Mouse (Mus musculus): ENCODE results near the gene Cux1. TPM values are rescaled to one million over a fixed set of nuclear protein-coding genes. Genes with fewer than 3 reads are reported as not detected.
A peak's percentile ranks its signal among the peaks of the same experiment; 100 is the strongest.

Gene Cux1
- polyA plus RNA-seq, 1 experiment from 2014 or later = 64.9 TPM

GRCm38 (mm10) chr5:136417891-136418290, 149.4 kb downstream of the Cux1 start:
- 92% methylated on average over 4 of the region's 4 CpGs for WGBS
- DNase-seq (ENCODE audit: low spot score) (no peak), ATAC-seq (replicated peaks; ENCODE audit: insufficient number of reproducible peaks, low FRiP score, low TSS enrichment, low read depth) (no peak)
- Histone ChIP-seq H3K27ac (replicated peaks; ENCODE audit: low read depth, low read length) (no peak overlapping the region), H3K4me2 (ENCODE audit: low read depth, low read length) (no peak overlapping the region), H3K9ac (replicated peaks; ENCODE audit: low read length) (no peak overlapping the region), H3K27me3 (ENCODE audit: control insufficient read depth, insufficient read depth, low read length) (no peaks in the 10 kb centered on the region), H3K9me3 (replicated peaks; ENCODE audit: control insufficient read depth, low read length) (no peaks in the 10 kb centered on the region), H3K36me3 (replicated peaks; ENCODE audit: control insufficient read depth, insufficient read depth, low read depth, low read length) (no peaks in the 10 kb centered on the region), H3K4me1 (ENCODE audit: control insufficient read depth, insufficient read depth, low read length) (no peaks in the 10 kb centered on the region), H3K4me3 (ENCODE audit: low read depth, low read length) (no peak overlapping the region)

- ATAC-seq (replicated peaks; ENCODE audit: insufficient number of reproducible peaks, low FRiP score, low TSS enrichment, low read depth) (no peak), DNase-seq (ENCODE audit: low spot score) (no peak)
- no peaks in the 10 kb centered on the region for H3K4me1 ChIP-seq (ENCODE audit: control insufficient read depth, insufficient read depth, low read length)
- no peak overlapping the region for H3K4me2 ChIP-seq (ENCODE audit: low read depth, low read length)
- no peaks in the 10 kb centered on the region for H3K9me3 ChIP-seq (replicated peaks; ENCODE audit: control insufficient read depth, low read length)
- no peaks in the 10 kb centered on the region for H3K27me3 ChIP-seq (ENCODE audit: control insufficient read depth, insufficient read depth, low read length)
- WGBS = 62% methylated on average over 2 of the region's 2 CpGs
- no peak overlapping the region for H3K27ac ChIP-seq (replicated peaks; ENCODE audit: low read depth, low read length)
- no peak overlapping the region for H3K4me3 ChIP-seq (ENCODE audit: low read depth, low read length)
- no peak overlapping the region for H3K9ac ChIP-seq (replicated peaks; ENCODE audit: low read length)
- no peaks in the 10 kb centered on the region for H3K36me3 ChIP-seq (replicated peaks; ENCODE audit: control insufficient read depth, insufficient read depth, low read depth, low read length)
Measured at GRCm38 (mm10) chr5:136414479-136414878, 152.8 kb downstream of the Cux1 start.

- WGBS = 43% methylated on average over 7 of the region's 7 CpGs
- ATAC-seq (replicated peaks; ENCODE audit: insufficient number of reproducible peaks, low FRiP score, low TSS enrichment, low read depth) (no peak), DNase-seq (ENCODE audit: low spot score) (no peak)
- no peak overlapping the region for H3K27ac ChIP-seq (replicated peaks; ENCODE audit: low read depth, low read length)
- H3K4me2 ChIP-seq (ENCODE audit: low read depth, low read length) = no peak overlapping the region
- H3K4me3 ChIP-seq (ENCODE audit: low read depth, low read length) = no peak overlapping the region
- H3K9me3 ChIP-seq (replicated peaks; ENCODE audit: control insufficient read depth, low read length) = no peaks in the 10 kb centered on the region
- no peaks in the 10 kb centered on the region; the same call in 1 of the 2 replicates for H3K36me3 ChIP-seq (replicated peaks; ENCODE audit: control insufficient read depth, insufficient read depth, low read depth, low read length)
- no peaks in the 10 kb centered on the region; the same call in 1 of the 2 replicates for H3K27me3 ChIP-seq (ENCODE audit: control insufficient read depth, insufficient read depth, low read length)
- H3K9ac ChIP-seq (replicated peaks; ENCODE audit: low read length) = no peak overlapping the region
- no peaks in the 10 kb centered on the region for H3K4me1 ChIP-seq (ENCODE audit: control insufficient read depth, insufficient read depth, low read length)
Measured at GRCm38 (mm10) chr5:136410681-136411181, 156.6 kb downstream of the Cux1 start.

- Histone ChIP-seq H3K4me3 (ENCODE audit: low read depth, low read length) (no peak overlapping the region), H3K27me3 (ENCODE audit: control insufficient read depth, insufficient read depth, low read length) (no peaks in the 10 kb centered on the region; the same call in 1 of the 2 replicates), H3K9ac (replicated peaks; ENCODE audit: low read length) (no peak overlapping the region), H3K27ac (replicated peaks; ENCODE audit: low read depth, low read length) (no peak overlapping the region), H3K4me2 (ENCODE audit: low read depth, low read length) (no peak overlapping the region), H3K36me3 (replicated peaks; ENCODE audit: control insufficient read depth, insufficient read depth, low read depth, low read length) (no peaks in the 10 kb centered on the region; the same call in 1 of the 2 replicates), H3K4me1 (ENCODE audit: control insufficient read depth, insufficient read depth, low read length) (peaks cover 3% of the 10 kb centered on the region; the same call in 1 of the 2 replicates), H3K9me3 (replicated peaks; ENCODE audit: control insufficient read depth, low read length) (no peaks in the 10 kb centered on the region)
- ATAC-seq (replicated peaks; ENCODE audit: insufficient number of reproducible peaks, low FRiP score, low TSS enrichment, low read depth) = no peak
- DNase-seq (ENCODE audit: low spot score) = no peak
Measured at GRCm38 (mm10) chr5:136406357-136406756, 160.9 kb downstream of the Cux1 start.

GRCm38 (mm10) chr5:136403565-136403961, 163.7 kb downstream of the Cux1 start:
- DNase-seq (ENCODE audit: low spot score) = peak; percentile 91
- Histone ChIP-seq H3K9me3 (replicated peaks; ENCODE audit: control insufficient read depth, low read length) (no peaks in the 10 kb centered on the region), H3K4me2 (ENCODE audit: low read depth, low read length) (no peak overlapping the region), H3K27ac (replicated peaks; ENCODE audit: low read depth, low read length) (no peak overlapping the region), H3K36me3 (replicated peaks; ENCODE audit: control insufficient read depth, insufficient read depth, low read depth, low read length) (no peaks in the 10 kb centered on the region; the same call in 1 of the 2 replicates), H3K4me3 (ENCODE audit: low read depth, low read length) (no peak overlapping the region), H3K27me3 (ENCODE audit: control insufficient read depth, insufficient read depth, low read length) (no peaks in the 10 kb centered on the region; the same call in 1 of the 2 replicates), H3K4me1 (ENCODE audit: control insufficient read depth, insufficient read depth, low read length) (peaks cover 3% of the 10 kb centered on the region; the same call in 1 of the 2 replicates), H3K9ac (replicated peaks; ENCODE audit: low read length) (no peak overlapping the region)
- WGBS = 31% methylated on average over 19 of the region's 19 CpGs
- ATAC-seq (replicated peaks; ENCODE audit: insufficient number of reproducible peaks, low FRiP score, low TSS enrichment, low read depth) = peak; percentile 94

GRCm38 (mm10) chr5:136402622-136403564, 164.4 kb downstream of the Cux1 start:
- no peak overlapping the region for H3K4me2 ChIP-seq (ENCODE audit: low read depth, low read length)
- no peaks in the 10 kb centered on the region; the same call in 1 of the 2 replicates for H3K36me3 ChIP-seq (replicated peaks; ENCODE audit: control insufficient read depth, insufficient read depth, low read depth, low read length)
- peaks cover 3% of the 10 kb centered on the region; the same call in 1 of the 2 replicates for H3K4me1 ChIP-seq (ENCODE audit: control insufficient read depth, insufficient read depth, low read length)
- H3K9ac ChIP-seq (replicated peaks; ENCODE audit: low read length) = no peak overlapping the region
- no peak for ATAC-seq (replicated peaks; ENCODE audit: insufficient number of reproducible peaks, low FRiP score, low TSS enrichment, low read depth)
- no peak overlapping the region for H3K4me3 ChIP-seq (ENCODE audit: low read depth, low read length)
- DNase-seq (ENCODE audit: low spot score) = no peak
- no peaks in the 10 kb centered on the region; the same call in 1 of the 2 replicates for H3K27me3 ChIP-seq (ENCODE audit: control insufficient read depth, insufficient read depth, low read length)
- no peaks in the 10 kb centered on the region for H3K9me3 ChIP-seq (replicated peaks; ENCODE audit: control insufficient read depth, low read length)
- H3K27ac ChIP-seq (replicated peaks; ENCODE audit: low read depth, low read length) = no peak overlapping the region
- WGBS = 64% methylated on average over 15 of the region's 15 CpGs

- Histone ChIP-seq H3K9me3 (replicated peaks; ENCODE audit: control insufficient read depth, low read length) (no peaks in the 10 kb centered on the region), H3K27ac (replicated peaks; ENCODE audit: low read depth, low read length) (no peak overlapping the region), H3K36me3 (replicated peaks; ENCODE audit: control insufficient read depth, insufficient read depth, low read depth, low read length) (no peaks in the 10 kb centered on the region), H3K4me1 (ENCODE audit: control insufficient read depth, insufficient read depth, low read length) (peaks cover 3% of the 10 kb centered on the region; the same call in 1 of the 2 replicates), H3K9ac (replicated peaks; ENCODE audit: low read length) (no peak overlapping the region), H3K4me3 (ENCODE audit: low read depth, low read length) (no peak overlapping the region), H3K4me2 (ENCODE audit: low read depth, low read length) (no peak overlapping the region), H3K27me3 (ENCODE audit: control insufficient read depth, insufficient read depth, low read length) (no peaks in the 10 kb centered on the region)
- WGBS = 90% methylated on average over 3 of the region's 3 CpGs
- no peak for ATAC-seq (replicated peaks; ENCODE audit: insufficient number of reproducible peaks, low FRiP score, low TSS enrichment, low read depth)
- DNase-seq (ENCODE audit: low spot score) = no peak
Measured at GRCm38 (mm10) chr5:136398706-136399105, 168.6 kb downstream of the Cux1 start.

GRCm38 (mm10) chr5:136396699-136397098, 170.6 kb downstream of the Cux1 start:
- Histone ChIP-seq H3K27me3 (ENCODE audit: control insufficient read depth, insufficient read depth, low read length) (no peaks in the 10 kb centered on the region), H3K36me3 (replicated peaks; ENCODE audit: control insufficient read depth, insufficient read depth, low read depth, low read length) (no peaks in the 10 kb centered on the region), H3K27ac (replicated peaks; ENCODE audit: low read depth, low read length) (no peak overlapping the region), H3K9me3 (replicated peaks; ENCODE audit: control insufficient read depth, low read length) (no peaks in the 10 kb centered on the region), H3K9ac (replicated peaks; ENCODE audit: low read length) (no peak overlapping the region), H3K4me3 (ENCODE audit: low read depth, low read length) (no peak overlapping the region), H3K4me1 (ENCODE audit: control insufficient read depth, insufficient read depth, low read length) (no peaks in the 10 kb centered on the region), H3K4me2 (ENCODE audit: low read depth, low read length) (no peak overlapping the region)
- DNase-seq (ENCODE audit: low spot score) = no peak
- ATAC-seq (replicated peaks; ENCODE audit: insufficient number of reproducible peaks, low FRiP score, low TSS enrichment, low read depth) = no peak
- 75% methylated on average over 1 of the region's 1 CpGs for WGBS

All from embryonic facial prominence, embryonic 11.5 days (tissue).